Mouse (Mus musculus) retina, embryonic 14.5 days (tissue): ENCODE data around the gene Ssxb5.
"Not testable (repeated sequence)": the region's sequence is repeated elsewhere in the genome, so short reads cannot be mapped to it uniquely, and the experiment has no call there.

Experiments used
- DNase-seq: peaks from one replicate; pipeline ENCODE4 v3.0.0-alpha.2; 2015; ENCODE audit warnings: low spot score

The Ssxb5 gene

GRCm38 (mm10) chrX:8803391-8803790 lies at the start of gene Ssxb5:
Gene Ssxb5 (plus strand): TSS chrX:8803691.
- DNase-seq: not testable (repeated sequence)

- DNase-seq: peak; percentile 64
Observed at GRCm38 (mm10) chrX:8832043-8832442, 28.6 kb downstream of the Ssxb5 start.

- no peak for DNase-seq
Observed at GRCm38 (mm10) chrX:8843694-8844093, 40.2 kb downstream of the Ssxb5 start, which contains the start of gene Gm6592. Gene Gm6592 (plus strand): TSS chrX:8843994.

GRCm38 (mm10) chrX:8852486-8852885 lies 49.0 kb downstream of the Ssxb5 start:
- DNase-seq: no peak
